8 mouse cellular contexts compared by ENCODE assay signal in the genomic region with DNA sequence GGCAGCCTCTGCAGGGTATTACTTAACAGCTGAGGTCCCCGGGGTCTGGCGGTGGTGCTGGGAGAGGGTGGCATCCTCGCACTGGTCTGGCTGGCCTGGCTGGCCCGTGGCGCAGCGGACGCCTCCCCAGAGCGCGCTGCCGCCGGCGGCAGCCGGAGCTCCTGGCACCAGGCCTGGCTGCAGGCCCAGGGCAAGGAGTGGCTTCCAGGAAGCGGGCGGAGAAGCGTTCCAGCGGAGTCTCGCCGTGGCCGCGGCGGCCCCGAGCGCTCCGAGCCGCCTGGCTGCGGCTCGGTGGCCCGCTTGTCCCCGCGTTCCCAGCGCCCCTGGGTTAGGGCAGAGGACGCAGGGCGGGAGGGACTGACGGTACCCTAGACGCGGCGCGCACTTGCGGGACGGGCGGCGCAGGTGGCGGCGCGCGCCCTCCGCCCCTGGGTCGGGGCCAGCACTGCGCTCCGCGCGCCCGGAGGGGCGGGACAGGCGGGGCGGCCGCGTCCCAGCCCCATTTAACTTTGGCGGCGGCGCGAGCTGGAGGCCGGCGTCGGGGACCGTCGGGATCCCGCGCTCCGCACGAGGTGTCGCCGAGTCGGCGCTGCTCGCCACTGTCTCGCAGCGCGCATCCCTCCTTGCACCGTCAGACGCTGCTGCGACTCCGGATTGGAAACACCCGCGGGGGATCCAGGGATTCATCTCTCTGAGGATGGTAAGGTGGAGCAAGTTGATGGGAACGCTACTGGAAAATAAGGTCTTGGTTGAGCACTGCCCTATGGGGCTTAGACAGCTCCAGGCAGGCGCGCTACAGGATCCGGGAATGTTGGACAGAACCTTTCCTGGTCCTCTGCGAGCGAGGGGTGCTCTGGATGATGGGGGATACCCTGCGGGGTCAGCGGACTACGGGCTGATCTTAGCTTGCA. TPM values are rescaled to one million over a fixed set of nuclear protein-coding genes. Genes with fewer than 3 reads are reported as not detected.
DNase-seq lines count a peak whose midpoint lies in the region; ATAC-seq and TF ChIP-seq lines count a peak whose summit lies in the region.

TSS of gene Adamtsl3 (plus strand) at position 484 of the 911 bp plus-strand sequence.

- TF ChIP-seq POLR2A in small intestine, adult 2 months (IDR thresholded peaks at IDR 0.05; ENCODE audit: low read depth, low read length), result no peak

- WGBS in embryonic facial prominence, embryonic 13.5 days, result 1% methylated on average over 95 of the region's 95 CpGs
- 2% methylated on average over 94 of the region's 95 CpGs for WGBS in heart, embryonic 13.5 days
- WGBS in kidney, postnatal 0 days, result under 1% methylated on average over 79 of the region's 95 CpGs
- WGBS in small intestine, adult 2 months, result 2% methylated on average over 93 of the region's 95 CpGs

- H3K4me3 ChIP-seq in embryonic facial prominence, embryonic 13.5 days, result peak within 1 kb of the TSS; percentile 56
- peak within 1 kb of the TSS; percentile 66 for H3K4me3 ChIP-seq in heart, embryonic 13.5 days
- peak within 1 kb of the TSS; percentile 45 for H3K4me3 ChIP-seq in kidney, postnatal 0 days (replicated peaks; ENCODE audit: low read depth, low read length)
- H3K4me3 ChIP-seq in small intestine, adult 2 months (ENCODE audit: low read depth, low read length), result peak within 1 kb of the TSS; percentile 47

- H3K9ac ChIP-seq in embryonic facial prominence, embryonic 13.5 days, result peak within 1 kb of the TSS; percentile 67
- peak within 1 kb of the TSS; percentile 75 for H3K9ac ChIP-seq in heart, embryonic 13.5 days
- peak within 1 kb of the TSS; percentile 27; the same call in 1 of the 2 replicates for H3K9ac ChIP-seq in kidney, postnatal 0 days (ENCODE audit: low read depth, low read length)

- H3K4me2 ChIP-seq in embryonic facial prominence, embryonic 13.5 days, result peak within 1 kb of the TSS; percentile 91
- peak within 1 kb of the TSS; percentile 93 for H3K4me2 ChIP-seq in heart, embryonic 13.5 days
- peak within 1 kb of the TSS; percentile 77 for H3K4me2 ChIP-seq in kidney, postnatal 0 days (ENCODE audit: low read length)

- no peaks in the 10 kb centered on the region for H3K36me3 ChIP-seq in embryonic facial prominence, embryonic 13.5 days
- H3K36me3 ChIP-seq in heart, embryonic 13.5 days, result no peaks in the 10 kb centered on the region
- H3K36me3 ChIP-seq in kidney, postnatal 0 days (ENCODE audit: insufficient read depth, low read length), result no peaks in the 10 kb centered on the region
- H3K36me3 ChIP-seq in small intestine, adult 2 months (ENCODE audit: control insufficient read depth, insufficient read depth, low read length), result no peaks in the 10 kb centered on the region

- H3K27ac ChIP-seq in embryonic facial prominence, embryonic 13.5 days, result no peak within 1 kb of the TSS
- H3K27ac ChIP-seq in heart, embryonic 13.5 days (replicated peaks), result no peak within 1 kb of the TSS
- H3K27ac ChIP-seq in kidney, postnatal 0 days, result no peak within 1 kb of the TSS
- no peak within 1 kb of the TSS for H3K27ac ChIP-seq in small intestine, adult 2 months (ENCODE audit: insufficient read depth, low read depth, low read length)

- no peak for TF ChIP-seq CTCF in kidney, postnatal 0 days (IDR thresholded peaks at IDR 0.05; ENCODE audit: low read depth)
- TF ChIP-seq CTCF in small intestine, adult 2 months (IDR thresholded peaks at IDR 0.05; ENCODE audit: extremely low read depth, insufficient read length, insufficient replicate concordance, low read depth, low read length), result no peak

- ATAC-seq in embryonic facial prominence, embryonic 13.5 days (ENCODE audit: insufficient number of reproducible peaks, insufficient read depth, low FRiP score, low TSS enrichment, low read depth), result 0 out of 2 replicates have a peak, but pooled peaks have one; percentile 22
- peak; percentile 32; the same call in 1 of the 2 replicates for ATAC-seq in heart, embryonic 13.5 days (ENCODE audit: extremely low read depth, insufficient number of reproducible peaks, low FRiP score, low TSS enrichment)
- ATAC-seq in kidney, postnatal 0 days (replicated peaks; ENCODE audit: low FRiP score, low read depth), result peak; percentile 55; the same call in 1 of the 2 replicates
- ATAC-seq in activated CD4-positive, CD25-positive, alpha-beta regulatory T cell, adult 4 months, result no peak

- no peaks in the 10 kb centered on the region for H3K9me3 ChIP-seq in embryonic facial prominence, embryonic 13.5 days
- H3K9me3 ChIP-seq in heart, embryonic 13.5 days, result no peaks in the 10 kb centered on the region
- H3K9me3 ChIP-seq in kidney, postnatal 0 days (replicated peaks; ENCODE audit: low read length), result no peaks in the 10 kb centered on the region

- H3K4me1 ChIP-seq in embryonic facial prominence, embryonic 13.5 days, result peaks cover 35% of the 10 kb centered on the region
- peaks cover 10% of the 10 kb centered on the region for H3K4me1 ChIP-seq in heart, embryonic 13.5 days
- 0 out of 2 replicates have a peak, but pooled peaks cover 3% of the 10 kb centered on the region for H3K4me1 ChIP-seq in kidney, postnatal 0 days (replicated peaks; ENCODE audit: insufficient read depth, low read length)
- H3K4me1 ChIP-seq in small intestine, adult 2 months (ENCODE audit: control insufficient read depth, insufficient read depth, insufficient read length, low read length), result no peaks in the 10 kb centered on the region

- H3K27me3 ChIP-seq in embryonic facial prominence, embryonic 13.5 days, result peaks cover 93% of the 10 kb centered on the region
- peaks cover 83% of the 10 kb centered on the region for H3K27me3 ChIP-seq in heart, embryonic 13.5 days (replicated peaks)
- H3K27me3 ChIP-seq in kidney, postnatal 0 days (ENCODE audit: insufficient read depth, low read length), result peaks cover 32% of the 10 kb centered on the region
- H3K27me3 ChIP-seq in small intestine, adult 2 months (ENCODE audit: control insufficient read depth, insufficient read depth, low read length), result peaks cover 8% of the 10 kb centered on the region; the same call in 1 of the 2 replicates

- DNase-seq in left cerebral cortex, postnatal 4 days, result peak; percentile 78
- no peak for DNase-seq in left cerebral cortex, adult 9 months (ENCODE audit: low spot score in 2 of 2)
- peak; percentile 28 for DNase-seq in kidney, postnatal 0 days (ENCODE audit: low spot score)
- DNase-seq in lung, postnatal 25 days (ENCODE audit: low spot score), result peak; percentile 44

- intact Hi-C loops in left cerebral cortex, postnatal 4 days (cut with DNase I), result no loop called here

RNA-seq across cellular contexts. Expression of gene Adamtsl3, which starts in this region (rescaled TPM):
- 1 to 10 TPM; 2.8 to 3.7 TPM for total RNA-seq in left cerebral cortex, postnatal 4 days (2021)
- polyA plus RNA-seq in embryonic facial prominence, embryonic 13.5 days (2015; fragmentation: Nextera tagmentation; extraction: Ambion mirVana), result 3.8 and 7.9 TPM in 2 replicates
- polyA plus RNA-seq in heart, embryonic 13.5 days (2015; fragmentation: Nextera tagmentation; extraction: Ambion mirVana), result 0.83 and 1.2 TPM in 2 replicates
- polyA plus RNA-seq in kidney, postnatal 0 days (2015; fragmentation: Nextera tagmentation; extraction: Ambion mirVana), result 0.47 and 0.65 TPM in 2 replicates
- 1.2 TPM in 2 replicates for polyA plus RNA-seq in small intestine, adult 2 months (2012; rRNA removed)
- under 1 TPM in 1 of 2 experiments, not detected in 1; 0.34 TPM for polyA plus RNA-seq in activated CD4-positive, CD25-positive, alpha-beta regulatory T cell, adult 4 months (2017; shearing (Covaris generic))

Comparison
In these comparisons a context has a peak if more than half of its experiments do, and no peak if none do; other contexts are left out.
1. DNase-seq: peak in left cerebral cortex, postnatal 4 days (single experiment) and lung, postnatal 25 days (single experiment); none in left cerebral cortex, adult 9 months (0 of 2).
2. Peak in DNase-seq, ATAC-seq, H3K4me3 ChIP-seq, H3K9ac ChIP-seq and H3K4me2 ChIP-seq in kidney, postnatal 0 days; RNA of the gene not detected or under 1 TPM.
3. Peak in every context shown above with its lines, with median percentiles within 50 percentile points of each other: H3K4me2 ChIP-seq, H3K4me3 ChIP-seq and H3K9ac ChIP-seq.